Mouse (Mus musculus) mesoderm, embryonic 11.5 days (tissue): ENCODE measurements around the gene Qrfp.

Source experiments
- DNase-seq: peaks from one replicate; pipeline ENCODE4 v3.0.0-alpha.2; 2012; ENCODE audit warnings: low read depth, low spot score

Gene Qrfp

DNA sequence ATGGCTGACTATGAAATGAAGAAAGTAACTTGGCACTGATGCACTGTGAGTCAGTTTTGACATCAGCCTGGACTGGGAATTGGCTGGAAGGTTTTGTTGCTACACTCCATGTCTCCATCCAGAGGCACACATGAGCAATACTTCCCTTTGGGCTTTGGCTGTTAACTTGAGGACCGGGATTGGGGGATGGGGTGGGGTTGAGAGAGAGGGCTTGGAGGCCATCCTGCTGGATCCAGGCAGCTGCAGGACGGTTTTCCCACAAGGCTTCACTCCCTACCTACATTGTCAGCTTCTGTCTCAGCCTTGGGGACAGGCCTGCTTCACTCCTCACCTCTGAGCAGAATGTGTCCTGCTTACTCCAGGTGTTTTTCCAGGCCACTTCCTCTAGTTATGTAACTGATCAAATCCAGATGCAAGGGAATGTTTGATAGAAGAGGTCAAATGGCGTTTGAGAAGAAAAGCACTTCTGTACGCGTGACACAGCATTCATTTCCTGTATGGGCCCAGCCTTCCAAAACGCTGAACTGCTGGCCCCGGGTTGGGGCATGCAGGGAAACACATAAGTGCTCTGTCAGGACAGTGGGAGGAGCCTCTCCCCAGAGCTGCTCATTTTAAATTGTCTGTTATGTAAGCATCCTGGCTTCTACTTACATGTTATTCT lies 39.5 kb downstream of the Qrfp start:
- DNase-seq = peak; percentile 73

DNA sequence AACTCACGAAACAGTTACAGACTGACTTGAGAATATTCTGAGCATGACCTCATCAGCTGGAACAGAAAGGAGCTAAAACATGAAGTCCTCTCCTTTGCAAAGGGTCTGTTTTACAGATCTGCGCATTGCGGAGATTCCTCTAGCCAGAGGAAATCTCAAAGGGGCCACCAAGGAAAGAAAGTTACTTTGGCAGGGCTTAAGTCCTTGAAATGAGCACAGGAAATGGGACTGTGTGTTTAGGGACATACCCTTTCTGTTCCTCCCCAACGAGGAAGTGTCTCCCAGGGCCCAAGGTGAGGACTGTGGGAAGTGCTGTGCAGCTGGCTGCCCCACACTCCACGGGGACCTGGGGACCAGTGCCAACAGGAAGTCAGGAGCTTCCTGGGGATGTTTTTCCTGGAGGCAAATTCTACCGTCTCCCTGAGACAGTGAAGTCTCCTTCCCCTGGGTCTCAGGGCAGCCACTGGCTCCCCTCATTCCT lies 40.7 kb downstream of the Qrfp start:
- no peak for DNase-seq

DNA sequence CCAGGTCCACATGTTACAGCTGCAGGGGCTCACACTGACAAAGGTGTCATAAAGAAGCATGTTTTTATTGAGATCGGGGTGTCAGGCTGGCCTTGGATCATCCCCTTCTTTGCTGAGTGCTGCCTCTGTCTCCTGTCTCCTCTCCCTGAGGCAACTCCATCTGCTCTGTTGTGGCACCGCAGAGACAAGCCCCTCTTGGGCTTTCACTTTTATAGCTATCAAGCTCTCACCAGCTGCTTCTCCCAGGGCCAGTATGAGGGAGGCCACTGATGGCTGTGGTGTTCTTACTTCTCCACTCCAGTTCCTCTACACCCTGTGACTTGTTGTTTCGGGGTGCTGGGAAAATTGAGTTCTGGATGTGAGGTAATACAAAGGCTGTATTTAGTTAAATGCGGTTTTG lies 41.3 kb downstream of the Qrfp start:
- peak; percentile 42 for DNase-seq

DNA sequence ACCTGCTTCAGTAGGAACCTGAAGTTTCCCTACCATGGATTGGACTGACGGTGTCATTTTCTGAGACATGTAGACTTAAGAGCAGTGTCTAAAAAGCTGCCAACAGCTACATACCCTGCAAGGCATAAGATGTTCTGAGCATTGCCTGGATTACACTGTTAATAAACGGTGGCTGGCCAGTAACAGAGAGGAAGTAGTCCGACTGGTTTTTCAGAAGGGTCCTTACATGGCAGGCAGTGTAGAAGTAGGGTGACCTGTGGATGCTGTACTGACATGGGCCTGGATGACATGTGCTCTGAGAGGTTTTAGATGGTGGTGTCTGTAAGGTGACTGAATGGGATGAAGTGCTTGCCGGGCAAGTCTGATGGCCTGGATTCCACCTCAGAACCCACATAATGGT lies 42.6 kb downstream of the Qrfp start:
- DNase-seq = no peak

DNA sequence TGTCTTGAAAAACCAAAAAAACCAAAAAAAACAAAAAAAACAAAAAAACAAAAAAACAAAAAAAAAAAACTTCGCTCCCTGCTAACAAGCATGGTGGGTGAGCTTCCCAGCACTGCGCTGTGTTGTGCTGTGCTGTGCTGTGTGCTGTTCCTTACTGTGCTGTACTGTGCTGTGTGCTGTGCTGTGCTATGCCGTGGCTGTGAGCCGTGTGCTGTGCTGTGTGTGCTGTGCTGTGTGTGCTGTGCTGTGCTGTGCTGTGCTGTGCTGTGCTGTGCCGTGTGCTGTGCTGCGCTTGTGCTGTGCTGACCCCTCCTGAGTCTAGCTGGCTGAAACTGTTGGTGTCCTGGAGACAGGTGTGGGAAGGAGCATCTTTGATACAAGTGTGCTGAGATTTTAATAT lies 43.3 kb downstream of the Qrfp start:
- no peak for DNase-seq

DNA sequence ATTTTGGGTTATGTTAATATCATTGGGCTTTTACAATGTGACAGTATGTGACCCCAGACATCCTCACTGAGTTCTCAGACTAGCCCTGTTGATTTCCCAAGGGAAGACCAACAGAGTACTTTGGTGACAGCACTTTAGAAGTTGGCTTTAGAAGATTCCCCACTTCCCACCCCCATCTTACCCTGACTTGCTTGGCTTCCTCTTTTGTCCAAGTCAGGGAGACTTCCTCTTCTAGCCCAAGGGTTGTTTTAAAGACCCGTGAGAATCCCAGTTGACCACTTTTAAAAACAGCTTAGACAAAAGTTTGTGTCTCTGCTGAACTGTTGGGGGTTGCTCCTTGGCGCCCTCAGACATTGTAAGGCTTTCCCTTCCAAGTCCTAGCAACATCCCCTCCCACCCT lies 47.1 kb downstream of the Qrfp start:
- DNase-seq = no peak

DNA sequence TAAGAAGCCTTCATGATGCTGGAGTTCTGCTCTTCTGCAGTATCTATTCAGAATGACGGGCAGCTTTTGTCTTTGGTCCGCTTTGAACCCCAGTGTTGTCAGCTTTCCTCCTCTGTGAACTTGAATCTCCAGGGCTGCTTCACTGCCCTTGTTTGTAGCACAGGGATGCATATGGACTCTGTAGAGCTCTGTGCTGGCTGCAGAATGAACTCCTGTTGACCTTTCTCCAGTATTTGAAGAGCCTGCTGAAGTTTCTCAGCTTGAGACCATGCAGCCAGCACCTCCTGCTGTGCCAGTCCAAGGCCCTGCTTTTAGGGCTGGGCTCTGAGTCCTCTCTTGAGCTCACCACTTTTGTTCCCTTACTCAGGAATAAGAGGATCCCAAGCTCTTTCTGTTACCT lies 47.5 kb downstream of the Qrfp start:
- DNase-seq = peak; percentile 55

DNA sequence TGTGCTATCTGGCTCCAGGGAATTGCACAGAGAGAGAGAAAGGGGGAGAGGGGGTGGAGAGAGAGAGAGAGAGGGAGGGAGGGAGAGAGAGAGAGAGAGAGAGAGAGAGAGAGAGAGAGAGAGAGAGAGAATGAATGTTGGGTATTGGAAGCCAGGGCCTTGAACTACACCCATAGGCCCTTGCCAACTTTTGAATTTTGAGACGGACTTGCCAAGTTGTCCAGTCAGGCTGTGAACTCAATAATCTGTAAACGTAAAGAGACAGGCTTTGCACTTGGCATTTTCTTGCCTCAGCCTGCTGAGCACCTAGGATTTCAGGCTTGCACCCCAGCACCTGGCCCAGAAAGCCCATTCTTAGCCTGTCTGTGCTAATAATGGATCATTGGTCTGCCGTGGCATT lies 48.2 kb downstream of the Qrfp start:
- DNase-seq = no peak

DNA sequence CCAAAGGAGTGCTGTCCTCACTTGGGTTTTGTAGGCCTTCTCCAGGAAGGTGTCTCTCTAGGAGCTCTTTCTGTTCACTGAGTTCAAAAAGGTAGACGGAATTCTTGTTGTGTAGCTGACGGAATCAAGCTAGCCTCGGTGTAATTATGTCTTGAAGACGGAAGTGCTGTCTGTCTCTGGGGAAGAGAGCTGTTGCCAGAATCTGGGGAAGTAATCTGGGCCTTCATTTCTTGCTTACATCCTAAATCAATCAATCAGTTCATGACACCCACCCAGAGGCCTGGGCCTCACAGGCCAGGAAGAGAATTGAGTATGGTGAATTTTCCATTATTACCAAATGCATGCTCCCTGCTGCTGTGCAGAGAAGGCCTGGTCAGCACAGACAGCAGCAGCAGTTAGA lies 48.8 kb downstream of the Qrfp start:
- DNase-seq = peak; percentile 54

DNA sequence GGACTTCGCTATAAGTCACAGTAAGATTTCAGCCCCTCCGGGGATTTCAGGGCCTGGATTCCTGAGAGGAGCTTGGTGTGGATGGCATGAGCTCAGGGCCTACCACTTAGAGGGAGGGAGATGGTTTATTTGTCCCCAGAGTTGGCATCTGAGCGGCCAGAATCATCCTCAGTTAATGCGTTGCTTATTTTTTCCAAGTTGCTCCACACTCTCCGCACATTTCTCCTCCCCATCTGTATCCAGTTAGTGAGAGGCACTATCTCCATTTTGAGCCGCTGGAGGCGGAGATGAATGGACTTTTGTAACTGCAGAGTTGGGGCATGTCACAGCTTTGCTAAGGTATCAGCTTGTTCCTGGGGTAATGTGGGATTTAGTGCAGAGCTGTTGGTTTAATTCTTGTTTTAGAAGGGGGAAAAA lies 49.3 kb downstream of the Qrfp start:
- no peak for DNase-seq

DNA sequence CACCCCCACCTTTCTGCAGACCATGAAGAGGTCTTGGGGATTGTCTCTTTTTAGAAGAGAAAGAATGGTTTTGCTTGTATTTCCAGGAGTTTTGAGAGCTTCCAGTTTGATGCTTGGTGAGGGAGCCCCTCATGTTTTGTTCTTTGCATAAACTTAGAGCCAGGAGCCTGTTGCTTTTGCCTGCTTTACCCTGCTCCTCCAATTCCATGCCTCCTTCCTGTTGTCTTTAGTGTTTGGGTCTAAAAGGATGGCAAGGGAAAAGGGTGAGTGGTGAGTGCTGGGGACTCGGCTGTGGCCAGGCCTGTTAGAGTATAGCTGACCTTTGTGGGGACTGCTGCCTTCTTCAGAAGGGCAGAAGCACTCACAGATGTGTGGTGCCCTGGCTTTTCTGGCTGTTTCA lies 49.9 kb downstream of the Qrfp start:
- DNase-seq = no peak

DNA sequence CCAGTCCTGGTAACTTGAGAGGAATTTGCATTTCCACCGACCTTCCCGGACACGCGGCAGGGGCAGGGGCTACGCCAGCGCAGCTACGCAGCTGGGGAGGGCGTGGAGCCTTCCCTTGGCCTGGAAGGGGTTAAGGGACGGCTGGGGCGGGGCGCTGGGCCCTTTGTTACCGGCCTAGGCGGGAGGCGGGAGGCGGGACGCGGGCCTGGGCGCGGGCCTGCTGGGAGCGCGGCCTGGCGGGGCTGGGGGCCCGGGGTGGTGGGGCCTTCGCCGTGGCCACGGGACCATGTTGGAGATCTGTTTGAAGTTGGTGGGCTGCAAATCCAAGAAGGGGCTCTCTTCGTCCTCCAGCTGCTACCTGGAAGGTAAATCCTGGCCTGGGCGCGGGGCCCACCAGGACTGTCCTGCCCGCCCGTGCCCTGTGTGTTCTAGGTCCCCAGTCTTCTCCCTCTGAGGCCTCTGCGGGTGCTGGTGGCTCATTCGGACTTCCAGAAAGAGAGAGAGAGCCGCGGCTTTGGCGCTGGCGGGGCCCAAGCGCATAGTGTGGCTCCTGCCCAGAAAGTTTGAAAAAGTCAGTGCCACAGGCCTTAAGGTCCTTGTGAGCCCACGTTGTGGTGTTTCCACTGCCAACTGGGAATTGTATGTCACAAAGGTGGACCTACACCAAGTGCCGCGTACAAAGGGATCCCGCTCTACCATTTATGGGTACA lies 50.5 kb downstream of the Qrfp start:
- peak; percentile 91 for DNase-seq

DNA sequence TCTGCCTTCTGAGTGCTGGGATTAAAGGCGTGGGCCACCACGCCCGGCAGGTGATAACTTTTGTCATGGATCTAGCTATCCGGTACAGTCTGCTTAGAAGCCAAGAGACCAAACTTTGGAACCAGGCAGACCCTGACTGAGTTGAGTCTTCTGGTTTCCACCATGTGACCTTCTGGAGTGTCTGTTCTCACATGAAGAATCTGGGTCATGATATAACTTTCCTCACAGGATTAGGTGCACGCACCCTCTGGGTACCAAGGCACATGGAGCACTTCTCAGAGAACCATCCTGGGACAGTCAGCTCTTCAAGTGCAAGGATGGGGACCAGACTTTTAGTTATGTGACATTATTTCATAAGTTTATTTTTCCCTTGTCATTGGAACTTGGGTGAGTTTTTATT lies 51.4 kb downstream of the Qrfp start:
- no peak for DNase-seq

DNA sequence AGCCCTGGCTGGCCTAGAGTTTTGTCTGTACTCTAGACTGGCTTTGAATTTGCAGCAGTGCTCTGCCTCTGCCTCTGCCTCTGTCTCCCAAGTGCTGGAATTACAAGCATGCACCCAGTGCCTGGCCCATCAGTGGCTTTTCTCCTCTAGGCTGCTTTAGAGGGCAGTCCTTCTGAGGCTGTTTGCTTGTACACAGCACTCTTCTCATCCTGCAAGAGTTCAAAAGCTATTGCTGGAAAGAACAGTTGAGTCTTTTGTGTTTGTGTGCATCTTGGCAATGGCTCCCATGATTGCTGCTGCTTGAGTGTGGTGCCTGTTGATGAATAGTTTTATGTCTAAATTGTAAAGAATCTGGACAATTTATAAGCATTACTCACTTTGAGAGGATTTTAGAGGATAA lies 52.9 kb downstream of the Qrfp start:
- DNase-seq = no peak
